Mouse (Mus musculus) liver, postnatal 0 days (tissue): ENCODE measurements around the gene Apeh. TPM values are rescaled to one million over a fixed set of nuclear protein-coding genes. Genes with fewer than 3 reads are reported as not detected.
A peak's percentile ranks its signal among the peaks of the same experiment; 100 is the strongest.

ENCODE experiments used
- ATAC-seq: fragments of 200-750 bp; cut with Nextera tagmentation; 2 replicates; pipeline ENCODE4 v1.8.0; 2017; ENCODE audit warnings: mild to moderate bottlenecking, moderate library complexity
- DNase-seq: peaks from one replicate; pipeline ENCODE4 v3.0.0-alpha.2; 2016
- H3K27ac ChIP-seq: fragments of 300-500 bp; sonication (generic); 2 replicates; pipeline ENCODE4 v1.5.1; 2014; ENCODE audit warnings: antibody characterized with exemption, moderate library complexity, mild to moderate bottlenecking, low read depth
- H3K27me3 ChIP-seq: fragments of 300-500 bp; sonication (generic); 2 replicates; pipeline ENCODE4 v1.6.1; 2014; ENCODE audit warnings: low read length, control low read depth, mixed read lengths; ENCODE audit not compliant: insufficient read depth
- H3K36me3 ChIP-seq: fragments of 300-500 bp; sonication (generic); replicated peaks from 2 replicates; pipeline ENCODE4 v1.6.1; 2014; ENCODE audit warnings: mild to moderate bottlenecking, control low read depth, low read length, moderate library complexity, mixed read lengths; ENCODE audit not compliant: insufficient read depth
- H3K4me1 ChIP-seq: fragments of 300-500 bp; sonication (generic); 2 replicates; pipeline ENCODE4 v1.6.1; 2014; ENCODE audit warnings: antibody characterized with exemption, mild to moderate bottlenecking, control low read depth; ENCODE audit not compliant: insufficient read depth
- H3K4me2 ChIP-seq: fragments of 300-500 bp; sonication (generic); 2 replicates; pipeline ENCODE4 v1.6.1; 2014; ENCODE audit warnings: low read depth, mild to moderate bottlenecking, low read length, moderate library complexity, mixed read lengths
- H3K4me3 ChIP-seq: fragments of 300-500 bp; sonication (generic); 2 replicates; pipeline ENCODE4 v1.5.1; 2014; ENCODE audit warnings: low read depth, low read length
- H3K9ac ChIP-seq: fragments of 300-500 bp; sonication (generic); replicated peaks from 2 replicates; pipeline ENCODE4 v1.6.1; 2014; ENCODE audit warnings: mild to moderate bottlenecking, moderate library complexity
- H3K9me3 ChIP-seq: fragments of 300-500 bp; sonication (generic); 2 replicates; pipeline ENCODE4 v1.6.1; 2016; ENCODE audit warnings: mild to moderate bottlenecking, control low read depth, low read length, mixed read lengths
- CTCF ChIP-seq: sonication (generic); IDR thresholded peaks from 2 replicates; pipeline ENCODE4 v1.5.1; 2016; ENCODE audit warnings: antibody characterized with exemption, low read depth
- EP300 ChIP-seq: IDR thresholded peaks from 2 replicates; pipeline ENCODE4 v1.6.1; 2016; ENCODE audit warnings: antibody characterized with exemption, low read depth, mild to moderate bottlenecking
- WGBS: fragments of 180-500 bp; shearing (Covaris S2); extraction: QIAGEN DNeasy Blood & Tissue Kit; methylation state at CpG from one replicate; pipeline ENCODE4 v1.1.7; 2014; ENCODE audit not compliant: insufficient replicate concordance; 5-methylcytosine and 5-hydroxymethylcytosine counted together
- polyA plus RNA-seq: library from polyadenylated mRNA; unstranded; fragments of >200 nt; fragmentation: Nextera tagmentation; extraction: Ambion mirVana; gene quantifications from 2 replicates; pipeline ENCODE4 v1.2.1, GENCODE M21; 2015

The Apeh gene
- polyA plus RNA-seq, 1 experiment from 2014 or later, result 75.2 TPM

- Histone ChIP-seq H3K36me3 (peaks cover 72% of the 10 kb centered on the region), H3K9ac (no peak overlapping the region), H3K27me3 (no peaks in the 10 kb centered on the region), H3K4me3 (no peak overlapping the region), H3K27ac (no peak overlapping the region), H3K4me2 (no peak overlapping the region), H3K9me3 (no peaks in the 10 kb centered on the region), H3K4me1 (peaks cover 14% of the 10 kb centered on the region)
- WGBS, result 78% methylated on average over 7 of the region's 7 CpGs
- ATAC-seq (no peak), DNase-seq (no peak)
- TF ChIP-seq EP300 (no peak), CTCF (no peak)
These were observed 21.1 kb downstream of the Apeh start for GRCm38 (mm10) chr9:108073141-108073930.

GRCm38 (mm10) chr9:108072481-108072924, 21.9 kb downstream of the Apeh start:
- no peaks in the 10 kb centered on the region for H3K9me3 ChIP-seq
- H3K36me3 ChIP-seq, result peaks cover 78% of the 10 kb centered on the region
- H3K27me3 ChIP-seq, result no peaks in the 10 kb centered on the region
- H3K4me2 ChIP-seq, result no peak overlapping the region
- H3K27ac ChIP-seq, result no peak overlapping the region
- no peak for TF ChIP-seq EP300
- no peak for TF ChIP-seq CTCF
- H3K4me1 ChIP-seq, result peaks cover 6% of the 10 kb centered on the region
- ATAC-seq (no peak), DNase-seq (no peak)
- H3K4me3 ChIP-seq, result no peak overlapping the region
- no peak overlapping the region for H3K9ac ChIP-seq
- 88% methylated on average over 9 of the region's 9 CpGs for WGBS

GRCm38 (mm10) chr9:108071801-108072200, 22.6 kb downstream of the Apeh start:
- WGBS, result 72% methylated on average over 4 of the region's 4 CpGs
- no peak for ATAC-seq
- Histone ChIP-seq H3K27me3 (no peaks in the 10 kb centered on the region), H3K9me3 (no peaks in the 10 kb centered on the region), H3K4me2 (no peak overlapping the region), H3K36me3 (peaks cover 78% of the 10 kb centered on the region), H3K27ac (no peak overlapping the region), H3K4me1 (peaks cover 3% of the 10 kb centered on the region; the same call in 1 of the 2 replicates), H3K4me3 (no peak overlapping the region), H3K9ac (no peak overlapping the region)
- no peak for TF ChIP-seq CTCF
- DNase-seq, result no peak

GRCm38 (mm10) chr9:108069529-108069928, 24.9 kb downstream of the Apeh start:
- no peaks in the 10 kb centered on the region; the same call in 1 of the 2 replicates for H3K4me1 ChIP-seq
- H3K27me3 ChIP-seq, result no peaks in the 10 kb centered on the region
- no peak overlapping the region for H3K4me3 ChIP-seq
- TF ChIP-seq EP300, result no peak
- TF ChIP-seq CTCF, result no peak
- 88% methylated on average over 7 of the region's 7 CpGs for WGBS
- H3K4me2 ChIP-seq, result no peak overlapping the region
- DNase-seq (no peak), ATAC-seq (no peak)
- H3K36me3 ChIP-seq, result peaks cover 88% of the 10 kb centered on the region
- no peaks in the 10 kb centered on the region for H3K9me3 ChIP-seq
- H3K9ac ChIP-seq, result no peak overlapping the region
- no peak overlapping the region for H3K27ac ChIP-seq

- Histone ChIP-seq H3K4me3 (no peak overlapping the region), H3K27me3 (no peaks in the 10 kb centered on the region), H3K4me1 (no peaks in the 10 kb centered on the region; the same call in 1 of the 2 replicates), H3K9me3 (no peaks in the 10 kb centered on the region), H3K4me2 (no peak overlapping the region), H3K27ac (no peak overlapping the region), H3K9ac (no peak overlapping the region), H3K36me3 (peaks cover 90% of the 10 kb centered on the region)
- TF ChIP-seq EP300 (no peak), CTCF (no peak)
- DNase-seq (no peak), ATAC-seq (no peak)
- 91% methylated on average over 9 of the region's 9 CpGs for WGBS
These were observed 25.4 kb downstream of the Apeh start for GRCm38 (mm10) chr9:108069007-108069406.

- H3K27ac ChIP-seq, result no peak overlapping the region
These were observed 26.5 kb downstream of the Apeh start for GRCm38 (mm10) chr9:108067900-108068299.

More at GRCm38 (mm10) chr9:108067900-108068299, 26.5 kb downstream of the Apeh start:
- Histone ChIP-seq H3K27me3 (no peaks in the 10 kb centered on the region), H3K4me1 (no peaks in the 10 kb centered on the region; the same call in 1 of the 2 replicates), H3K9me3 (no peaks in the 10 kb centered on the region), H3K36me3 (peaks cover 93% of the 10 kb centered on the region), H3K4me3 (no peak overlapping the region), H3K9ac (no peak overlapping the region), H3K4me2 (no peak overlapping the region)
- peak; percentile 71 for ATAC-seq
- 29% methylated on average over 8 of the region's 8 CpGs for WGBS
- TF ChIP-seq CTCF, result peak; percentile 99
- TF ChIP-seq EP300, result no peak
- DNase-seq, result peak; percentile 89
